Mouse (Mus musculus) thymus, adult 2 months (tissue): ENCODE results near the gene Kcnrg.

ENCODE experiments used
- CTCF ChIP-seq: fragments of 200-500 bp; IDR thresholded peaks from 2 replicates; pipeline ENCODE4 v1.5.1; 2012; ENCODE audit warnings: mild to moderate bottlenecking, control low read depth, low read length, moderate library complexity, borderline replicate concordance; ENCODE audit not compliant: control insufficient read depth, poor library complexity, insufficient read depth; ENCODE audit errors: extremely low read depth
- POLR2A ChIP-seq: fragments of 200-500 bp; IDR thresholded peaks from 2 replicates; pipeline ENCODE4 v1.6.1; 2012; ENCODE audit warnings: mild to moderate bottlenecking, low read length, control low read depth, moderate library complexity; ENCODE audit not compliant: control insufficient read depth, poor library complexity, insufficient read depth; ENCODE audit errors: extremely low read depth

GRCm38 (mm10) chr14:61620371-61620770, 13.1 kb downstream of the Kcnrg start:
- TF ChIP-seq CTCF (no peak), POLR2A (no peak)
